23 mouse cellular contexts compared by ENCODE assay signal in genomic region chr13:111876847-111877246, GRCm38 (mm10).
A peak's percentile ranks its signal among the peaks of the same experiment; 100 is the strongest.
DNase-seq lines count a peak whose midpoint lies in the region; ATAC-seq and TF ChIP-seq lines count a peak whose summit lies in the region.
"Had no signal": no experiment of that assay in that cellular context is flagged by ENCODE, and none has a peak within 500 bp of the region (broad histone marks: within the 10 kb centered on the region; RNA-seq: fewer than 3 reads in every experiment).

No protein-coding gene starts in this region.

- TF ChIP-seq EP300 in lung, postnatal 0 days (IDR thresholded peaks at IDR 0.05) = no peak

- DNase-seq in liver, adult 2 months (ENCODE audit: extremely low read depth, low read depth, low spot score) = peak; percentile 72
- DNase-seq in lung, postnatal 4 days = no peak
- peak; percentile 10 for DNase-seq in lung, postnatal 36 days
- DNase-seq in lung, postnatal 0 days (ENCODE audit: low spot score) = no peak
- DNase-seq in kidney, postnatal 36 days = no peak
- DNase-seq: adrenal gland, adult 2 months; adrenal gland, postnatal 10 days; adrenal gland, postnatal 25 days; cerebellum, adult 11 months; cerebellum, adult 18-20 months; cerebellum, adult 8-10 months; cerebellum, adult 9-11 months; cerebellum, postnatal 14 days; cerebellum, postnatal 36 days; embryo, embryonic 11 days had no signal

- no peaks in the 10 kb centered on the region for H3K27me3 ChIP-seq in liver, adult 2 months (ENCODE audit: control insufficient read depth, insufficient read depth, low read length)
- H3K27me3 ChIP-seq in liver, embryonic 12.5 days (replicated peaks) = 0 out of 2 replicates have a peak, but pooled peaks cover 6% of the 10 kb centered on the region
- H3K27me3 ChIP-seq in lung, embryonic 15.5 days = no peaks in the 10 kb centered on the region
- no peaks in the 10 kb centered on the region for H3K27me3 ChIP-seq in lung, postnatal 0 days (replicated peaks; ENCODE audit: insufficient read depth, low read length)
- H3K27me3 ChIP-seq: embryonic facial prominence, embryonic 13.5 days; embryonic facial prominence, embryonic 15.5 days; forebrain, embryonic 12.5 days had no signal

- no peaks in the 10 kb centered on the region for H3K79me2 ChIP-seq in liver, adult 2 months (ENCODE audit: control insufficient read depth, insufficient read depth, low read length)

- no peak for TF ChIP-seq CTCF in liver, adult 2 months (IDR thresholded peaks at IDR 0.05; ENCODE audit: low read depth, low read length)
- TF ChIP-seq CTCF in lung, postnatal 0 days (IDR thresholded peaks at IDR 0.05) = no peak

- H3K4me1 ChIP-seq in liver, adult 2 months (ENCODE audit: control insufficient read depth, insufficient read depth, low read length) = peaks cover 2% of the 10 kb centered on the region
- peaks cover 11% of the 10 kb centered on the region for H3K4me1 ChIP-seq in liver, embryonic 12.5 days
- no peaks in the 10 kb centered on the region for H3K4me1 ChIP-seq in lung, embryonic 15.5 days
- H3K4me1 ChIP-seq in lung, postnatal 0 days (ENCODE audit: insufficient read depth, low read depth, low read length) = no peaks in the 10 kb centered on the region
- H3K4me1 ChIP-seq: embryonic facial prominence, embryonic 13.5 days; embryonic facial prominence, embryonic 15.5 days; forebrain, embryonic 10.5 days; forebrain, embryonic 12.5 days had no signal

- 34% methylated on average over 2 of the region's 2 CpGs for WGBS in liver, adult 2 months
- WGBS in liver, embryonic 12.5 days (ENCODE audit: insufficient replicate concordance) = 65% methylated on average over 2 of the region's 2 CpGs
- WGBS in lung, embryonic 15.5 days = 53% methylated on average over 2 of the region's 2 CpGs
- WGBS in lung, postnatal 0 days = 55% methylated on average over 2 of the region's 2 CpGs

- H3K9me3 ChIP-seq in liver, embryonic 12.5 days (replicated peaks) = no peaks in the 10 kb centered on the region
- no peaks in the 10 kb centered on the region for H3K9me3 ChIP-seq in lung, embryonic 15.5 days
- no peaks in the 10 kb centered on the region; the same call in 1 of the 2 replicates for H3K9me3 ChIP-seq in lung, postnatal 0 days (ENCODE audit: low read length)
- H3K9me3 ChIP-seq: embryonic facial prominence, embryonic 13.5 days; forebrain, embryonic 12.5 days had no signal

- TF ChIP-seq POLR2A in liver, adult 2 months (IDR thresholded peaks at IDR 0.05; ENCODE audit: extremely low read depth, insufficient read depth, low read length) = no peak

- H3K4me3 ChIP-seq in liver, adult 2 months (ENCODE audit: insufficient read depth, low read depth, low read length) = no peak overlapping the region
- H3K4me3 ChIP-seq in liver, embryonic 12.5 days = no peak overlapping the region
- no peak overlapping the region for H3K4me3 ChIP-seq in lung, embryonic 15.5 days
- H3K4me3 ChIP-seq in lung, postnatal 0 days (ENCODE audit: low read depth, low read length) = no peak overlapping the region
- H3K4me3 ChIP-seq: embryonic facial prominence, embryonic 13.5 days; embryonic facial prominence, embryonic 15.5 days; erythroblast, embryonic 14.5 days; forebrain, embryonic 10.5 days; forebrain, embryonic 12.5 days had no signal

- no peak overlapping the region for H3K9ac ChIP-seq in liver, adult 2 months (ENCODE audit: low read depth, low read length)
- no peak overlapping the region for H3K9ac ChIP-seq in liver, embryonic 12.5 days
- no peak overlapping the region for H3K9ac ChIP-seq in lung, embryonic 15.5 days
- H3K9ac ChIP-seq in lung, postnatal 0 days (replicated peaks; ENCODE audit: low read depth) = no peak overlapping the region
- H3K9ac ChIP-seq: embryonic facial prominence, embryonic 13.5 days; embryonic facial prominence, embryonic 15.5 days; forebrain, embryonic 12.5 days had no signal

- no peaks in the 10 kb centered on the region for H3K36me3 ChIP-seq in liver, adult 2 months (ENCODE audit: control insufficient read depth, insufficient read depth, low read length)
- no peaks in the 10 kb centered on the region for H3K36me3 ChIP-seq in liver, embryonic 12.5 days
- H3K36me3 ChIP-seq in lung, embryonic 15.5 days = no peaks in the 10 kb centered on the region
- H3K36me3 ChIP-seq in lung, postnatal 0 days (ENCODE audit: insufficient read depth, low read length) = no peaks in the 10 kb centered on the region
- H3K36me3 ChIP-seq: embryonic facial prominence, embryonic 13.5 days; embryonic facial prominence, embryonic 15.5 days; forebrain, embryonic 10.5 days; forebrain, embryonic 12.5 days had no signal

- no peak overlapping the region for H3K4me2 ChIP-seq in liver, embryonic 12.5 days
- H3K4me2 ChIP-seq in lung, embryonic 15.5 days = no peak overlapping the region
- no peak overlapping the region for H3K4me2 ChIP-seq in lung, postnatal 0 days (replicated peaks; ENCODE audit: low read depth, low read length)
- H3K4me2 ChIP-seq: embryonic facial prominence, embryonic 13.5 days; embryonic facial prominence, embryonic 15.5 days; forebrain, embryonic 12.5 days had no signal

- H3K27ac ChIP-seq in liver, adult 2 months (replicated peaks; ENCODE audit: insufficient read depth, low read depth, low read length) = no peak overlapping the region
- no peak overlapping the region for H3K27ac ChIP-seq in liver, embryonic 12.5 days
- H3K27ac ChIP-seq in lung, embryonic 15.5 days = peak overlapping the region; percentile 50; the same call in 1 of the 2 replicates
- H3K27ac ChIP-seq in lung, postnatal 0 days (ENCODE audit: low read length) = no peak overlapping the region
- H3K27ac ChIP-seq: embryonic facial prominence, embryonic 13.5 days; embryonic facial prominence, embryonic 15.5 days; forebrain, embryonic 10.5 days; forebrain, embryonic 12.5 days had no signal

- ATAC-seq in liver, embryonic 12.5 days = no peak
- no peak for ATAC-seq in lung, embryonic 15.5 days (ENCODE audit: borderline replicate concordance, extremely low read depth, low FRiP score, low TSS enrichment)
- ATAC-seq in lung, postnatal 0 days = no peak
- ATAC-seq: forebrain, embryonic 14.5 days had no signal

Comparison
In these comparisons a context has a peak if more than half of its experiments do, and no peak if none do; other contexts are left out.
1. DNase-seq: peak in liver, adult 2 months (single experiment) and lung, postnatal 36 days (single experiment); none in lung, postnatal 4 days (0 of 2), lung, postnatal 0 days (single experiment) and kidney, postnatal 36 days (0 of 2).